Mouse (Mus musculus) cerebellum, adult 11-12 months (tissue): ENCODE measurements at regions not wholly inside any gene's neighbourhood (a gene's known extent, or its start where the extent isn't known, plus 50 kb on each side); places are given as distances from the start of the nearest gene placed in this dataset.

Experiments
- DNase-seq: peaks from one replicate; pipeline ENCODE4 v3.0.0; 2022

- DNase-seq: no peak
Measured at GRCm38 (mm10) chr4:56036334-56036733, 504.1 kb upstream of the Klf4 start.

DNA sequence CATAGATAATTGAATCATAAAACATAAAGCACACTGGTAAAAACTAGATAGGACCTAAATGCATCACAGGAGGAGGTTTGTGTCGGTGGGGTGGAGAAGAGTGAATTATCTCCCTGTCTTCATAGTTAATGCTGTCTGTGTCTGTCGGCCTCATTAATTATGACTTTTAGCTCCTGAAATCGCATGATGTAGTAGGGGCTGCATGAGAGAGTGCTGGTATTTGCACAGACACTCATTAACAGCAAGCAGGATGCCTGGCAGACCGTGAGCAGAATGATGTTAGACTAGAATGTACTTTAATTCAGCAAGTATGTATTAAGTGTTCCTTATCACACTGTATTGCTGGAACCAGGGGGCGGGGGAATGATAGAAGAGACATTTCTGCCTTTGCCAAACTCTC, 503.3 kb upstream of the Klf4 start:
- DNase-seq: no peak

GRCm38 (mm10) chr4:56028441-56028840, 496.2 kb upstream of the Klf4 start:
- no peak for DNase-seq

DNA sequence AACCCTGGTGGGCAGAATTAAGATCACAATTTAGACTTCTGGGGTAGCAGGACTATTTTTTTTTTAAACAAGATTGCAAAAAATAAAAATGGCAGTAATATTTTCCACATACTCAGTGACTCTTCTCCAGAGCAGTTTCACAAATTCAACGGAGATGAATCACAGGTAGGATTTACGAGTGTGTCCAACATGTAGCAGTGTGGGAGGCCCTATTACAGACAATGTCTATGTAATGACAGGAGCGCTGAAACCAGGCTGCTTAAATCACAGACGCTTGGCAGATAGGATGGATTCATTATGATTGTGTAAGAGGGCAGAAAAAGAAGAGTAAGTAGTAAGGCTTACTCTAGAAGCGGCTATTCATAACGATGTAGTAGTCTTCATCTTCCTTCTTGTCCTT, 495.0 kb upstream of the Klf4 start:
- no peak for DNase-seq

GRCm38 (mm10) chr4:56024478-56024877, 492.2 kb upstream of the Klf4 start:
- DNase-seq: no peak

DNA sequence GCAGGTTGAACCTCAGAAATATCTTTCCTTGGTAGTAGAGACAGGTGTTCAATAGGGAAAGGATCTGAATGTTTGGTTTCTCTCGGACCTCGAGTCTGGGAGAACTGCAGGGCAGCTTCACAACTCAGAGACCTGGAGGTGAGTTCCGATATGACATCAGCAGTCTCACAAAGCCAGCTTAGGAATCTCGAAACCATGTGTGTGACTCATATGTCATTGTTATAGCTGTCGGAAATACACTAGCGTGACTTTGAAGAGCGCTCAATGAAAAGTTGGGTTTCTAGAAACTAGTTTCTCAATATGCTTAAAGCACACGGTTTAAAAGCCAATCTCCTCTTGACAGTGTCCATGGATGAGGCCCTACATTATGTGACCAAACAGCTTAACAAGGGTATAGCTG, 485.9 kb upstream of the Klf4 start:
- DNase-seq: no peak

DNA sequence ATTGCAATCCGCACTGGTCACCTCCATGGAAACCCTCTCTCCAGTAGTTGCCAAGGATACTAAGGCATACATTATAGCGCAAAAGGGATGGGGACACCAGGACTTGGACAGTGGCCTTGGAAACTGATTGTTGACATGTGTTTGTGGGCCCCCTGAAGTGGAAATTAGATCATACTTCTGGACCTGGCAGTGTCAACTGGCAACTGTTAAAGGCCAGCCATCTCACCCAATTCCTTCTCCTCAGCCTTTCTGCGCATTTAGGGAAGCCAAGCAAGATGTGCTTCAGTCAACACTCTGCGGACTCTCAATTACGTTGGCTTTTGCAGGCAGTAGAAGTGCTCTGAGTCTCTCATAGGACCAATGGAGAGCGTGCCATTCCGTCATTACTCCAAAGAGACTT, 483.2 kb upstream of the Klf4 start:
- DNase-seq: peak; percentile 25

DNA sequence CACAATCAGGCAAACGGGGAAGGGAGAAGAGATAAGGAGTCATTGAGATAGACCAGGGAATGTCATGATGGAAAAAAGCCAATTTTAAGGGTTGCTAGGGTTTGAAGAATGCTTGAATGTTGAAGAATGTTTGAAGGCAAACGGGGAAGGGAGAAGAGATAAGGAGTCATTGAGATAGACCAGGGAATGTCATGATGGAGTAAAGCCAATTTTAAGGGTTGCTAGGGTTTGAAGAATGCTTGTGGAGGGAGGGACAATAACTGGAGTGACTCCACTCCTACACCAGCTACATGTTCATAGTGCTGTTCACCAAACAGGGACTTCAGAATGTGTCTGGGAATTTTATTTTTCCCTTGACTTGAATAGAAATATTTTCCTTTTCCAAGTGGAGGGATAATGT, 476.0 kb upstream of the Klf4 start:
- no peak for DNase-seq

GRCm38 (mm10) chr4:56004227-56004626, 472.0 kb upstream of the Klf4 start:
- DNase-seq: no peak

- DNase-seq: no peak
Measured at GRCm38 (mm10) chr4:56001312-56001731, 469.1 kb upstream of the Klf4 start.

DNA sequence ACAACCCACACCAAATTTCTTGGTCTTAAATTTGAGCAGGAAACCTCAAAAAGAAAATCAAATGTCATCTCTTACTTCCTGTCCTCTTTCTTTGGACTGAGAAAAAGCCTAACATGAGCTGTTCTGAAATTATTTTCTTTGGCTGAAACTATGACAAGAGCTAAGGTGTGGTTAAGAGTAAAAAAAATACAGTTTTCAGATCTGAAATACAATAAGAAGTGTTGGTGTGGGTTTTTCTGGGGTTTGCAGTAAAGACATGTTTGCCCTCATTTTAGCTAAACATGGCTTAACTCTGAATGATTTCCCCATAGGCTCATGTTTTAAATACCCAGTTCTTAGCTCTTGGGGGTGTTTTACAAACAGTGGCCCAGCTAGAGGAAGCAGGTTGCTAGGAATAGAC, 451.8 kb upstream of the Klf4 start:
- no peak for DNase-seq

- DNase-seq: no peak
Measured at GRCm38 (mm10) chr4:55978539-55978938, 446.3 kb upstream of the Klf4 start.

GRCm38 (mm10) chr4:55976265-55976664, 444.0 kb upstream of the Klf4 start:
- no peak for DNase-seq

DNA sequence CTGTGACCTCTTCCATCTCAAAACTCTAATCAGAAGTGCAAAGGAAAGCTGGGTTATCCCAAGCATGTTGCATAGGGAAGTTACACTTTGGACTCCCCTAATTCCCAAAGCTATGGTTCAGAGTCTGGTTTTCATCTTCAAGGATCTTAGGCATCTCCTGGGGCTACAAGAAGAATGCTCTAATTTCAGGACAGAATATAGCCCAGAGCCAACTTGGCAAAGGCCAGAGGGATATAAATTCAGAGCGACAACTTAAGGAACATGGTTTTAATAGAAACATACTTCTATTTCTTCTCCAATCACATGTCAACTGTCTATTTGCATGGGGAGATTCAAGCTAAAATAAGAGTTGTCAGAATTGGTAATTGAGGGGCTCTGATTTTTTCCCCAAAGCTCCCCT, 441.4 kb upstream of the Klf4 start:
- DNase-seq: no peak

GRCm38 (mm10) chr4:55972235-55972819, 440.1 kb upstream of the Klf4 start:
- DNase-seq: no peak

- DNase-seq: no peak
Measured at GRCm38 (mm10) chr4:55960063-55960462, 427.8 kb upstream of the Klf4 start.

GRCm38 (mm10) chr4:55953701-55954100, 421.4 kb upstream of the Klf4 start:
- DNase-seq: no peak

GRCm38 (mm10) chr4:55952220-55952619, 420.0 kb upstream of the Klf4 start:
- no peak for DNase-seq

- DNase-seq: no peak
Measured at GRCm38 (mm10) chr4:55941423-55941822, 409.2 kb upstream of the Klf4 start.

DNA sequence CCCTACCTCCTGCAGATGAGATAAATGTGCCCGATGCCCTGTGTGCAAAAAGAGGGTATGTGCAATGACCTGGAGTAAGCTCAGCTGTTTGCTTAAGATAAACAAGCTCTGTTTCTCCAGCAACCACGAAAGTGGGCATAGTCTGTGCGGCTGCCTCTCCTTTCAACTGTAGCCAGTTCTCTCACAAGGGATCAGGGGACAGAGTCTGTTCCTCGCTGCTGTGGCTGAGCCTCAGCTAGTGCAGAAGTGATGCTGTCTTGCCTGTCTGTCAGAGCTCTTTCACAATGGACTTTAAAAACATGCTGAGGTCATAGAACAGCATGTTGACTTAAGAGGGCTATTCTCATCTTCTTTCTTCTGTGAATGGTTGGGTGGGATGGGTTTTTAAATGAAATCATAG, 406.1 kb upstream of the Klf4 start:
- no peak for DNase-seq

GRCm38 (mm10) chr4:55937833-55938232, 405.6 kb upstream of the Klf4 start:
- DNase-seq: no peak

- no peak for DNase-seq
Measured at GRCm38 (mm10) chr4:55929141-55929782, 397.0 kb upstream of the Klf4 start.

DNA sequence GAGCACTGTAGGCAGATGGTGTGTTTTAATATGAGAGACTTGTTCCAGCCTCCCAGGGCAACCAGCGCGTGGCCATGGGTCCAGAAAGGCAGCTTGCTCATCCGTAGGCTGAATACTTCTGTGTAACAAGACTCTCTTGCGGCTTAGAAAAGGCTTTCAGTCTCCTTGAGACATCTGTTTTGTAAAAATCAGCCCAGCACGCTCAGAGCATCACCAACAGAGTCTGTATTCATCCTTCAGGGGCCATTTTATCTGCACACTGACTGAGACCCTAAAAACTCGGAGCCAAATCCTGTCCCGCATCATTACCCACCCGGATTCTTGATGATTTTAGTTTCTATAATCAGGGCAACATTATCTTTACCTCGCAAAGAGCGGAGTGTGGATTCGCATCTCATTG, 396.4 kb upstream of the Klf4 start:
- no peak for DNase-seq

DNA sequence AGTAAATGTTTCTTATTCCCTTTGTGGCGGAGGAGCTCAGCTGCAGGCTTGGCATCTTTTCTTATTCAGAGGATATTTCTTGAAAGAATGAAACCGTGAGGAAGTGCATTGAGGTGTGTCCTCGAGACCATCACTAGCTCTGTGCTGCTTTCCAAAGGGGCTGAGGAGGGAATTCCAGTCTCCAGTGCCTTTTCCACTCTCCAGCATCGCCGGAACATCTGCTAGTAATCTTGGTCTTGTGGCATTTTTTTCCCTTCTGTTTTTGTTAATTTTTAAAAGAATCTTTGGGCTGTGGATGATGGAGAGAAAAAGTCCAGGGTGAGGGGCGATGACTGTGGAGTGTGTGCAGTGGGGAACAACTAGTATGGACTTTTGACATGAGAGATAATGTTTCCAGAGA, 395.9 kb upstream of the Klf4 start:
- DNase-seq: no peak

DNA sequence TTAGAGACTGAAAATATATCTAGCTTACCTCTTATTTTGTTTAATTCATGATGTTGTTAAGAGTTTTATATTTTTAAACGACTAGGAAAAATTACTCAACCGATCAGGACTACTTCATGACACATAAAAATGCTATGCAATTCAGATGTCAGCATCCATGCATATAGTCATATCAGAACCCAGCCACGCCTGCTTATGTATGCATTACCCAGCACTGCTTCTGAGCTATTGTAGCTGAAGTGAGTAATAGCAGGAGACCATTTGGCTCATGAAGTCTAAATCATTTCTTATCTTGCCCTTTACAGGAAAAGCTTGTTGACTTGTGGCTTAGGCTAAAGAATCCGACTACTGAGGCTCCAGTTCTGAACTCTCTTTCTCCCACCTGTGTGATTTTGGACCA, 395.1 kb upstream of the Klf4 start:
- DNase-seq: no peak
